Mouse (Mus musculus) embryonic fibroblast, embryonic 13.5 days (primary cell): Measurements from ENCODE around the gene Rhox10. TPM values are rescaled to one million over a fixed set of nuclear protein-coding genes. Genes with fewer than 3 reads are reported as not detected.
"Not testable (repeated sequence)": the region's sequence is repeated elsewhere in the genome, so short reads cannot be mapped to it uniquely, and the experiment has no call there.

Experiments
- H3K27ac ChIP-seq: 2 replicates; pipeline ENCODE4 v1.5.1; 2012; ENCODE audit warnings: low read length, control low read depth, inconsistent platforms; ENCODE audit not compliant: insufficient read depth
- H3K4me1 ChIP-seq: 2 replicates; pipeline ENCODE4 v1.6.1; 2011; ENCODE audit warnings: low read length; ENCODE audit not compliant: control insufficient read depth, insufficient read depth
- H3K4me3 ChIP-seq: 2 replicates; pipeline ENCODE4 v1.5.1; 2011; ENCODE audit warnings: mild to moderate bottlenecking, control low read depth, low read length; ENCODE audit not compliant: insufficient read depth
- CTCF ChIP-seq: IDR thresholded peaks from 2 replicates; pipeline ENCODE4 v1.5.1; 2011; ENCODE audit warnings: mild to moderate bottlenecking, control low read depth, low read length, moderate library complexity, borderline replicate concordance; ENCODE audit not compliant: insufficient read depth
- POLR2A ChIP-seq: IDR thresholded peaks from 2 replicates; pipeline ENCODE4 v1.6.1; 2011; ENCODE audit warnings: low read depth, mild to moderate bottlenecking, control low read depth, low read length, moderate library complexity
- polyA plus RNA-seq: library from polyadenylated mRNA; stranded (reverse); fragments of >200 nt; gene quantifications from 2 replicates; pipeline ENCODE4 v1.2.4, GENCODE M21; 2011; ENCODE audit warnings: low read depth; ENCODE audit not compliant: missing spikeins, insufficient read length

Rhox10 gene
- not detected in 2 replicates for polyA plus RNA-seq

DNA sequence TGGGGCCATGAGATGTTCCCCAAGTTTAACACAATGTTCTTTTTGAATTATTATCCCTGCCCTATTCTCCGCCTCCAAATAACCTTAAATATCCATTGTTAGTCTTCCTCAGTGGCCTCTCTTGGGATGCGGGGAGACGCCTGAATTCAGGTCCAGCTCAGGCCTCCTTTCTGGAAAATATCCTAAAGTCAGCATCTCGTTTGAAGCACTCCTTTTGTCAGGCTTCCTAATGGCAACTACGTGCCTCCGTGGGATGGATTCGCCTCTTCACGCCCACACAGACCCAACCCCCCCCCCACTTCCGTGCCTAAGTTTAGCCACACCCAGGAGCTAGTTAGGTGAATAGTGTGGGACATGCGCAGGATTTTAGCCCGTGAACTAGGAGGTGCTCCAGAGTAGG lies at the start of gene Rhox10:
Gene Rhox10, plus strand, starts transcription at position 301 of the 400 bp plus-strand sequence.
- Histone ChIP-seq H3K4me1 (no peaks in the 10 kb centered on the region), H3K4me3 (no peak within 1 kb of the TSS), H3K27ac (no peak within 1 kb of the TSS)
- no peak for TF ChIP-seq POLR2A
- no peak for TF ChIP-seq CTCF

DNA sequence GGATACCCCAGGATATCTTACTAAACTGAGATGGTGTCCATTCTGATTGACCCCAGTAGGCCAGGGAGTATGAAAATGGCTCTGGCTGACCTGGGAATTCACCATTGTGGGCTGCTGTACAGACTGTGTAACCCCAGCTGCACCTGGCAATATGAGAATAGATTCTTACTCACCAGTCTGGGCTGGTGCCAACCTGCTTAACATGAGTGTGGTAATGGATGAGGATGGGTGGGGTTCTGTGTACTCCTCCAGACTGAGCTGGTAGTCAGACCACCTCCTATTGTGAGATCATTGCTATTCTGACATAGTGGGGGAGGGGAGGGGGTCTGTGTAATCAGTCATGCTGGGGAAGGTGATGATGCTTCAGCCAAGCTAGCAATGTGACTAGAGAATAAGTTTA lies 47.7 kb upstream of the Rhox10 start, which contains the start of gene Btg1-ps1:
Gene Btg1-ps1, minus strand, starts transcription at position 219 of the 400 bp plus-strand sequence.
- H3K4me1 ChIP-seq, H3K27ac ChIP-seq, H3K4me3 ChIP-seq: not testable (repeated sequence)

DNA sequence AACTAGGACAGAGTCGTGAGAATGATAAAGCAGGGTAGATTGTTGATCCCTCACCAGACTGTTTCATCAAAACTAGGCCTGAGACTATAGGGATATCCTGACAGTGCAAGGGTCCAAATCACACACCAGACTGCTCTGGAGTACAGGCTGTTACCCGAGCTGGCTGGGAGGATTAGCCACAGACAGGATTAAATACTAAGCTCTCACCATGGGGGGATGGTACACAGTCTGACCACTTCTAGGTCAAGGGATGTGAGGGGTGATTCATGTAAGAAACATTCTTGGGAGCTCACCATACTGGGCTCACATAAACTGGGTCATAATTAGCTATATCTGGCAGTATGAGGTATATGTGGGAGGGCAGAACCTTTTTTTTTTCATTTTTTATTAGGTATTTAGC lies 32.4 kb upstream of the Rhox10 start:
- Histone ChIP-seq H3K27ac (no peak overlapping the region), H3K4me3 (no peak overlapping the region), H3K4me1 (no peaks in the 10 kb centered on the region)
- TF ChIP-seq POLR2A: no peak
- no peak for TF ChIP-seq CTCF

DNA sequence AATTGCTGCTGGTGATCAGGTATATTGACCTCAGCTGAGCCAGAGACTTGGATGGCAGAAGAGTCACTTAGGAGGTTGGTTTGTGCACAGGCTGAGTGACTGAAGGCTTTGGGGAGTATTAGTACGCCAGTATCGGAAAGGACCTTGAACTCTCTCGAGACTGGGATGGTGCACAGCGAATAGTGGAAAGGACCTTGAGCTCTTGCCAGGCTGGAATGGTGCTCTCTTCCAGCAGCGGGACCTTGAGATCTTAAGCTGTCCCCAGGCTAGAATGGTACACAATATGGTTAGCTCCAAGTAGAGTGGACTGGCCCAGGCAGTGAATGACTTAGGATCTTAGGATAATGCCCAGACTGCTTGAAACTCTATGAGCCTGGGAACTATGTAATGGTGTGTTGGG lies 26.6 kb upstream of the Rhox10 start:
- Histone ChIP-seq H3K27ac (no peak overlapping the region), H3K4me1 (no peaks in the 10 kb centered on the region), H3K4me3 (no peak overlapping the region)
- TF ChIP-seq CTCF (no peak), POLR2A (no peak)

DNA sequence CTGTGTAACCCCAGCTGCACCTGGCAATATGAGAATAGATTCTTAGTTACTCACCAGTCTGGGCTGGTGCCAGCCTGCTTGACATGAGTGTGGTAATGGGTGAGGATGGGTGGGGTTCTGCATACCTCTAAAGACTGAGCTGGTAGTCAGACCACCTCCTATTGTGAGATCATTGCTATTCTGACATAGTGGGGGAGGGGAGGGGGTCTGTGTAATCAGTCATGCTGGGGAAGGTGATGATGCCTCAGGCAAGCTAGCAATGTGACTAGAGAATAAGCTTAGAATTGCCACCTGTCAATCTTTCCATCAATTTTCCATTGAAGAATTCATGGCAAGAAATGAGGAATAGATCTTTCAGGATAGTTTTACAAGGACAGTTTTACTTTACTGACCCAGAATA lies 23.3 kb upstream of the Rhox10 start, which contains the start of gene Btg1-ps2:
Gene Btg1-ps2, minus strand, starts transcription at position 101 of the 400 bp plus-strand sequence.
- H3K4me1 ChIP-seq, H3K27ac ChIP-seq, H3K4me3 ChIP-seq: not testable (repeated sequence)

DNA sequence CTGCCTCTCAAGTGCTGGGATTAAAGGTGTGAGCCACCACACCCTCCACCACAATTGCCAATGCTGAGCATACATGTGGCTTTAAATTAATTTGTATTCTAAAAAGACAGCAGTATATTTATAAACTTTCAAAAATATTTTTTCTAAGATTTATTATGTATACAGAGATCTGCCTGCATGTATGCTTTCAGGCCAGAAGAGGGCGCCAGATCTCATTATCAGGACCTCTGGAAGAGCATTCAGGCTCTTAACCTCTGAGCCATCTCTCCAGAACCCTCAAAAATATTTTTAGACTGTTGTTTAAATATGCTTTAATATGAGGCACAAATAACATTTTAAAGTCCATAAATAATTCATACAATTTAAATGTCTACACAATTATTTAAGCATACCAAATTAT lies 4.7 kb upstream of the Rhox10 start:
- TF ChIP-seq CTCF (no peak), POLR2A (no peak)
- H3K4me3 ChIP-seq: no peak overlapping the region
- H3K4me1 ChIP-seq: no peaks in the 10 kb centered on the region
- no peak overlapping the region for H3K27ac ChIP-seq

DNA sequence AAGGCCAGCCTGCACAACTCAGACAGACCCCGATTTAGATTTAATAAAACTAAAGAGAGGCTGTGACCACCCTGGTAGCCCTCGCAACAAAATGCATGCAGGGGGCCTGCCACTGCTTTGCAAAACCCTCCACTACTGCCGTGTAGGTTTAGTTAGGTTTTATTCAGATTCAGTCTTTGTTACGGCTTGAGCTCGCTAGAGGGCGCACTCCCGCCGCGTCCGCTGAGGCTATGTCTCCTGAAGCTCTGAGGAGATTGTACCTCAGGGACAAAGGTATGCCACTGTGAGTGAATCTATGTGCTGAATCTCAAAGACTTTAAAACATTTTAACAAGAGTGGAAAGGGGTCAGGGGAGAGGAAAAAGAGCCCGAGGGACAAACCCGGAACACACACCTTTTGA lies 18.0 kb downstream of the Rhox10 start:
- TF ChIP-seq CTCF: peak; percentile 60; the same call in 1 of the 2 replicates
- TF ChIP-seq POLR2A: no peak
- Histone ChIP-seq H3K4me1 (no peaks in the 10 kb centered on the region), H3K27ac (no peak overlapping the region), H3K4me3 (no peak overlapping the region)

DNA sequence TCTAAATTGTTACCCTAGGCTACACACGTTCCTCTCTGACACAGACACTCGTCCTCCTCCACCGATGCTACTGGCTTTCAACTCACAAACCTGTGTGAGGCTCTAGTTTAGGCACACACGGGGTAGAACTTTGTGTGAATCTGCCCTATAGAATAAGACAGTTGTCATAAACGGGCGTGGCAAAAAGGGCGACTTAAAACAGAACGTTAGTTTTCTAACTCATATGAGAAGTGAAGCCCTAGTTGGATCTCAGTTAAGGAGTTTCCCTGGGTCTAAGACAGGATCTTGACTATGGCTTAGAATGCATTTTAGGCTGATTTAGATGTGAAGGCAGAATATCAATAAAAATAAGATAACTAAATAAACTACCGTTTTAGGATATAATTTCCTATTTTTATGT lies 18.8 kb downstream of the Rhox10 start, which contains the start of gene Rhox11:
Gene Rhox11, minus strand, starts transcription at position 101 of the 400 bp plus-strand sequence.
- H3K27ac ChIP-seq: no peak within 1 kb of the TSS
- no peak within 1 kb of the TSS for H3K4me3 ChIP-seq
- H3K4me1 ChIP-seq: no peaks in the 10 kb centered on the region
- no peak for TF ChIP-seq CTCF
- TF ChIP-seq POLR2A: no peak

DNA sequence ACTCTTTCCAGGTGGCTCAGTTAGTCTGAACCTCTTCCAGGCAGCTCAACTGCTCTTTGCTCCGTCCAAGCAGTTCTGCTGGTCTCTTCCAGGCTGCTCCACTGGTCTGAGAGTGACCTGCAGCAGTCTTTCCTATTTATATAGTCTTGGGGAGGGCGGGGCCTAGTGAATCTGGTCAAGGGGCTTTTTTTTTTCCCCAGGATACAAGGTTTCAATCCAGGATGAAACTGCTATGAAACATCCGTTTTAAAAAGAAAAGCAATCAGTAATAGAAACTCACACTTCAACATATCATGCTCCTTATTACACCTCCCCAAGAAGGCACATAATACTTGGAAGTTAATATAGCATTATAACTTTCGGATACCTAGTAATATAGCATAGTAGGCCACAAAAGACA lies 44.5 kb downstream of the Rhox10 start, which contains the start of gene Rhox12:
Gene Rhox12, minus strand, starts transcription at position 101 of the 400 bp plus-strand sequence.
- H3K4me1 ChIP-seq: no peaks in the 10 kb centered on the region
- H3K27ac ChIP-seq: no peak within 1 kb of the TSS
- TF ChIP-seq CTCF (no peak), POLR2A (no peak)

DNA sequence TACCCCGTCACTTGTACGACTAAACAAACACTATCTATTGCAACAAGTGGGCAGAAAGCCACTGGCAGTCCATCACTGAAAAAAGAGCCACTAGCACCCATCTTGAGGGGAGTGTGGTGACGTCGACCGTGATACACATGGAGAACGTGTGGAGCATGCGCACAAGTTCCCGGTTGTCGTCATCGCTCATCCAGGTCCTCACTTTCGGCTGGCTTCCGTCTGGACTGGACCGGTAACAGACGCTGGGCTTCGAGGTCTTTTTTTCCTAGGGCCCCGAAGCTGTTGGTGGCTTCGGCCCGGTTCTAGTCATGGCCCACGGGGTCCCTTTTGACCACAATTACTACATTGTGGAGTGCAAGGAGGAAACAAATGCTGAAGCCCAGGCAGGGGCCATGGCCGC lies 54.7 kb downstream of the Rhox10 start, which contains the start of gene Rhox13:
Gene Rhox13, plus strand, starts transcription at position 238 of the 400 bp plus-strand sequence.
- TF ChIP-seq POLR2A (no peak), CTCF (no peak)
- Histone ChIP-seq H3K27ac (no peak within 1 kb of the TSS), H3K4me1 (no peaks in the 10 kb centered on the region), H3K4me3 (no peak within 1 kb of the TSS)

More for the DNA sequence above, 44.5 kb downstream of the Rhox10 start, which contains the start of gene Rhox12:
- H3K4me3 ChIP-seq: no peak within 1 kb of the TSS

Other genes starting within 250 kb of the Rhox10 start
- gene Rhox6, start 239.6 kb upstream of the Rhox10 start, polyA plus RNA-seq: not detected in 2 replicates
- not detected in 2 replicates for gene Rhox7a, start 234.8 kb upstream of the Rhox10 start, polyA plus RNA-seq
- gene Rhox8, start 187.5 kb upstream of the Rhox10 start, polyA plus RNA-seq: not detected in 2 replicates
- not detected in 2 replicates for gene Rhox7b, start 169.2 kb upstream of the Rhox10 start, polyA plus RNA-seq
- not detected in 2 replicates for gene Rhox9, start 164.7 kb upstream of the Rhox10 start, polyA plus RNA-seq
- not detected in 2 replicates for gene Btg1-ps1, start 47.7 kb upstream of the Rhox10 start, polyA plus RNA-seq
- gene Btg1-ps2, start 23.4 kb upstream of the Rhox10 start, polyA plus RNA-seq: not detected in 2 replicates
- gene Rhox11, start 18.7 kb downstream of the Rhox10 start, polyA plus RNA-seq: not detected in 2 replicates
- gene Rhox12, start 44.4 kb downstream of the Rhox10 start, polyA plus RNA-seq: not detected in 2 replicates
- gene Rhox13, start 54.7 kb downstream of the Rhox10 start, polyA plus RNA-seq: not detected in 2 replicates
- gene Zbtb33, start 123.3 kb downstream of the Rhox10 start, polyA plus RNA-seq: 24.8 and 28.4 TPM in 2 replicates
- 0.30 TPM in 1 of 2 replicates, not detected in the other for gene Tmem255a, start 186.0 kb downstream of the Rhox10 start, polyA plus RNA-seq
- not detected in 2 replicates for gene Atp1b4, start 249.7 kb downstream of the Rhox10 start, polyA plus RNA-seq